Comparison of ENCODE assay signal across 19 mouse cellular contexts in the genomic region with DNA sequence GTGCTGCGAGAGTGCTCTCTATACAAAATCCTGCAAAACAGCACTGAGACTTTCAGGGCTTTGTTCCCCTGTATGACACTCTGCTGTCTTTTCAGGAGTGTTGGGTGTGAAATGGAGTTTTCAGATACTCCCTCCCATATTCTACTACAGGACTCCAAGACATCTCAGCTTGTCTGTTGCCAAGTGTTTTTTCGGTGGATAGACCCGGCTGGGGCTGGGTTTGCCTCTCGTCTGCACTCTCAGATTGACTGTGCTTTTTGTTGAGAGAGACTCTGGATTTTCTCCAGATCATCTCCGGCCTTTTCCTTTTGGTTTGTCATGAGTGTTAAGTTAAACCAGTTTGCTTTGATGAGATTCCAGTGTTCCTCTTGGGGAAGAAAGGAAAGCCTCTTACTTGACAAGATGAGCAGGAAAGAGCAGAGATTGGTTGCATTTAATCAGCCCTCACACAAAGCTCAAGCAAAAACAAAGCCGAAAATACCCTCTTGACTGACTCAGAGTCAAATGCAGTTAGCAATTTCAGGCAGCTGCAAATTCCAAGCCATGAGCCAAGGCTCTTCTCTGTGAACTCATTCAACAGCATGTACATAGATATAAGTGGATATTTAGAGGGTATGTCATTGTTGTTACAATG.
DNase-seq lines count a peak whose midpoint lies in the region; ATAC-seq and TF ChIP-seq lines count a peak whose summit lies in the region.
"Had no signal": no experiment of that assay in that cellular context is flagged by ENCODE, and none has a peak within 500 bp of the region (broad histone marks: within the 10 kb centered on the region; RNA-seq: fewer than 3 reads in every experiment).

No protein-coding gene starts in this region.

- peak; percentile 7 for DNase-seq in 3T3-L1 (ENCODE audit: low read depth, low spot score)
- peak; percentile 74 for DNase-seq in brain, adult 2 months (ENCODE audit: low read depth, low spot score)
- no peak for DNase-seq in cerebellum, adult 11 months
- no peak for DNase-seq in layer of hippocampus, adult 2 months (ENCODE audit: low spot score in 2 of 2)
- DNase-seq: adrenal gland, adult 8-10 months; cerebellum, adult 9-10 months; kidney, adult 9 months; kidney, postnatal 4 days; lung, adult 2 months; thymus, postnatal 36 days had no signal

- H3K4me2 ChIP-seq in heart, embryonic 12.5 days: no peak overlapping the region
- H3K4me2 ChIP-seq in heart, embryonic 11.5 days: no peak overlapping the region
- no peak overlapping the region for H3K4me2 ChIP-seq in intestine, embryonic 15.5 days (replicated peaks)
- H3K4me2 ChIP-seq in intestine, postnatal 0 days (replicated peaks; ENCODE audit: low read depth): no peak overlapping the region
- H3K4me2 ChIP-seq: limb, embryonic 13.5 days had no signal

- ATAC-seq in heart, embryonic 12.5 days (ENCODE audit: insufficient number of reproducible peaks, low FRiP score): no peak
- ATAC-seq in heart, embryonic 11.5 days (replicated peaks; ENCODE audit: insufficient number of reproducible peaks, low FRiP score, low TSS enrichment): no peak
- ATAC-seq in intestine, embryonic 15.5 days: peak; percentile 15; the same call in 1 of the 2 replicates
- no peak for ATAC-seq in intestine, postnatal 0 days

- H3K4me3 ChIP-seq in heart, embryonic 12.5 days: no peak overlapping the region
- no peak overlapping the region for H3K4me3 ChIP-seq in heart, embryonic 11.5 days (ENCODE audit: low read depth, low read length)
- H3K4me3 ChIP-seq in intestine, embryonic 15.5 days (replicated peaks): no peak overlapping the region
- H3K4me3 ChIP-seq in intestine, postnatal 0 days (ENCODE audit: low read depth, low read length): no peak overlapping the region
- H3K4me3 ChIP-seq in layer of hippocampus, adult 2 months: no peak overlapping the region
- H3K4me3 ChIP-seq: erythroblast, embryonic 14.5 days; left cerebral cortex, adult 2 months; limb, embryonic 13.5 days; midbrain, embryonic 10.5 days had no signal

- H3K36me3 ChIP-seq in heart, embryonic 12.5 days: no peaks in the 10 kb centered on the region
- H3K36me3 ChIP-seq in heart, embryonic 11.5 days (ENCODE audit: control insufficient read depth, insufficient read depth, low read length): no peaks in the 10 kb centered on the region
- H3K36me3 ChIP-seq in intestine, embryonic 15.5 days: no peaks in the 10 kb centered on the region
- no peaks in the 10 kb centered on the region for H3K36me3 ChIP-seq in intestine, postnatal 0 days (ENCODE audit: control insufficient read depth, insufficient read depth)
- H3K36me3 ChIP-seq: G1E; limb, embryonic 13.5 days; midbrain, embryonic 10.5 days had no signal

- no peak for TF ChIP-seq CTCF in intestine, postnatal 0 days (IDR thresholded peaks at IDR 0.05; ENCODE audit: low read depth)
- no peak for TF ChIP-seq CTCF in layer of hippocampus, adult 2 months (conservative IDR thresholded peaks at IDR 0.05)

- WGBS in heart, embryonic 12.5 days: 40% methylated on average over 6 of the region's 6 CpGs
- 54% methylated on average over 6 of the region's 6 CpGs for WGBS in heart, embryonic 11.5 days (ENCODE audit: insufficient replicate concordance)
- WGBS in intestine, embryonic 15.5 days: 60% methylated on average over 6 of the region's 6 CpGs
- 65% methylated on average over 6 of the region's 6 CpGs for WGBS in intestine, postnatal 0 days

- H3K9me3 ChIP-seq in heart, embryonic 12.5 days (replicated peaks): no peaks in the 10 kb centered on the region
- H3K9me3 ChIP-seq in heart, embryonic 11.5 days (replicated peaks; ENCODE audit: control insufficient read depth, low read length): no peaks in the 10 kb centered on the region
- no peaks in the 10 kb centered on the region for H3K9me3 ChIP-seq in intestine, embryonic 15.5 days
- H3K9me3 ChIP-seq in intestine, postnatal 0 days (ENCODE audit: control insufficient read depth): no peaks in the 10 kb centered on the region
- H3K9me3 ChIP-seq: G1E; midbrain, embryonic 10.5 days had no signal

- H3K4me1 ChIP-seq in heart, embryonic 12.5 days (replicated peaks): peaks cover 38% of the 10 kb centered on the region
- no peaks in the 10 kb centered on the region; the same call in 1 of the 2 replicates for H3K4me1 ChIP-seq in heart, embryonic 11.5 days (ENCODE audit: control insufficient read depth, insufficient read depth, low read length)
- H3K4me1 ChIP-seq in intestine, embryonic 15.5 days (replicated peaks): no peaks in the 10 kb centered on the region
- no peaks in the 10 kb centered on the region for H3K4me1 ChIP-seq in intestine, postnatal 0 days (replicated peaks; ENCODE audit: control insufficient read depth, insufficient read depth, low read length)
- H3K4me1 ChIP-seq: midbrain, embryonic 10.5 days had no signal

- no peaks in the 10 kb centered on the region for H3K27me3 ChIP-seq in heart, embryonic 12.5 days (replicated peaks)
- no peaks in the 10 kb centered on the region for H3K27me3 ChIP-seq in heart, embryonic 11.5 days (ENCODE audit: control insufficient read depth, insufficient read depth, low read length)
- no peaks in the 10 kb centered on the region for H3K27me3 ChIP-seq in intestine, embryonic 15.5 days (replicated peaks)
- H3K27me3 ChIP-seq in intestine, postnatal 0 days (replicated peaks; ENCODE audit: control insufficient read depth, insufficient read depth, low read length): no peaks in the 10 kb centered on the region
- H3K27me3 ChIP-seq: limb, embryonic 13.5 days had no signal

- H3K9ac ChIP-seq in heart, embryonic 12.5 days: no peak overlapping the region
- no peak overlapping the region for H3K9ac ChIP-seq in heart, embryonic 11.5 days (ENCODE audit: low read depth, low read length)
- H3K9ac ChIP-seq in intestine, embryonic 15.5 days: no peak overlapping the region
- H3K9ac ChIP-seq in intestine, postnatal 0 days (ENCODE audit: low read depth, low read length): no peak overlapping the region
- H3K9ac ChIP-seq: limb, embryonic 13.5 days had no signal

- H3K27ac ChIP-seq in heart, embryonic 12.5 days (ENCODE audit: poor library complexity, severe bottlenecking): peak overlapping the region; percentile 3
- H3K27ac ChIP-seq in heart, embryonic 11.5 days (ENCODE audit: low read depth, low read length): no peak overlapping the region
- no peak overlapping the region for H3K27ac ChIP-seq in intestine, embryonic 15.5 days
- H3K27ac ChIP-seq in intestine, postnatal 0 days (ENCODE audit: low read depth, low read length): no peak overlapping the region
- no peak overlapping the region for H3K27ac ChIP-seq in layer of hippocampus, adult 2 months
- H3K27ac ChIP-seq: left cerebral cortex, adult 2 months; limb, embryonic 13.5 days; midbrain, embryonic 10.5 days had no signal

Comparison
In these comparisons a context has a peak if more than half of its experiments do, and no peak if none do; other contexts are left out.
1. DNase-seq: peak in 3T3-L1 (single experiment) and brain, adult 2 months (single experiment); none in cerebellum, adult 11 months (single experiment) and layer of hippocampus, adult 2 months (0 of 2).